Mouse (Mus musculus) liver, embryonic 14.5 days (tissue): ENCODE results near the gene Hmgxb4. TPM values are rescaled to one million over a fixed set of nuclear protein-coding genes. Genes with fewer than 3 reads are reported as not detected.
A peak's percentile ranks its signal among the peaks of the same experiment; 100 is the strongest.

Experiments used
- ATAC-seq: fragments of 200-750 bp; cut with Nextera tagmentation; 2 replicates; pipeline ENCODE4 v1.8.0; 2017; ENCODE audit warnings: moderate number of reproducible peaks, mild to moderate bottlenecking, moderate library complexity; ENCODE audit not compliant: insufficient read depth
- DNase-seq, 3 experiments: peaks; one replicate each; pipeline ENCODE4 v3.0.0-alpha.2; 2012 to 2013; ENCODE audit warnings: low read depth in 3 of 3, low spot score in 3 of 3
- H3K27ac ChIP-seq: fragments of 300-500 bp; sonication (generic); 2 replicates; pipeline ENCODE4 v1.5.1; 2014; ENCODE audit warnings: moderate library complexity, mild to moderate bottlenecking, control low read depth, inconsistent platforms
- H3K27me3 ChIP-seq: fragments of 300-500 bp; sonication (generic); 2 replicates; pipeline ENCODE4 v1.6.1; 2014; ENCODE audit warnings: mild to moderate bottlenecking, low read length, moderate library complexity; ENCODE audit not compliant: control insufficient read depth, insufficient read depth
- H3K36me3 ChIP-seq: fragments of 300-500 bp; sonication (generic); replicated peaks from 2 replicates; pipeline ENCODE4 v1.6.1; 2014; ENCODE audit warnings: low read depth; ENCODE audit not compliant: control insufficient read depth, insufficient read depth
- H3K4me1 ChIP-seq, 2 experiments: fragments of 200-500 bp in 1 of 2; fragments of 300-500 bp in 1 of 2; sonication (generic) in 1 of 2; replicated peaks; 2 replicates each; pipeline ENCODE4 v1.6.1; 2012 to 2014; ENCODE audit warnings: antibody characterized with exemption in 1 of 2, inconsistent platforms in 1 of 2, low read length in 1 of 2; ENCODE audit not compliant: control insufficient read depth in 2 of 2, insufficient read depth in 2 of 2
- H3K4me2 ChIP-seq: fragments of 300-500 bp; sonication (generic); 2 replicates; pipeline ENCODE4 v1.6.1; 2014; ENCODE audit warnings: low read depth, mild to moderate bottlenecking, control low read depth, moderate library complexity
- H3K4me3 ChIP-seq, 2 experiments: fragments of 200-500 bp in 1 of 2; fragments of 300-500 bp in 1 of 2; sonication (generic) in 1 of 2; 2 replicates each; pipeline ENCODE4 v1.5.1; 2012 to 2014; ENCODE audit warnings: low read depth in 2 of 2, low read length in 2 of 2, mild to moderate bottlenecking in 2 of 2, control low read depth in 1 of 2, inconsistent platforms in 1 of 2, moderate library complexity in 1 of 2; ENCODE audit not compliant: insufficient read depth in 1 of 2
- H3K9ac ChIP-seq: fragments of 300-500 bp; sonication (generic); replicated peaks from 2 replicates; pipeline ENCODE4 v1.6.1; 2014; ENCODE audit warnings: mild to moderate bottlenecking, control low read depth, moderate library complexity
- H3K9me3 ChIP-seq: fragments of 300-500 bp; sonication (generic); 2 replicates; pipeline ENCODE4 v1.6.1; 2016; ENCODE audit warnings: low read length, mixed read lengths; ENCODE audit not compliant: control insufficient read depth
- CTCF ChIP-seq: IDR thresholded peaks from 2 replicates; pipeline ENCODE4 v1.5.1; 2016; ENCODE audit warnings: antibody characterized with exemption, low read depth, control low read depth
- EP300 ChIP-seq: IDR thresholded peaks from 2 replicates; pipeline ENCODE4 v1.6.1; 2016; ENCODE audit warnings: antibody characterized with exemption, low read depth
- WGBS: fragments of 180-500 bp; shearing (Covaris S2); extraction: QIAGEN DNeasy Blood & Tissue Kit; methylation state at CpG from one replicate; pipeline ENCODE4 v1.1.7; 2014; ENCODE audit not compliant: insufficient replicate concordance; 5-methylcytosine and 5-hydroxymethylcytosine counted together
- polyA plus RNA-seq, 2 experiments: library from polyadenylated mRNA; depleted of rRNA in 1 of 2; stranded (reverse) in 1 of 2; unstranded in 1 of 2; fragments of >200 nt; fragmentation: Nextera tagmentation in 1 of 2; extraction: Ambion mirVana in 1 of 2; gene quantifications; 2 replicates each; pipeline versions ENCODE4 v1.2.1 to v1.2.3; 2012 to 2014

The Hmgxb4 gene
- polyA plus RNA-seq, 2 experiments, result 10.3 to 13.2 TPM

DNA sequence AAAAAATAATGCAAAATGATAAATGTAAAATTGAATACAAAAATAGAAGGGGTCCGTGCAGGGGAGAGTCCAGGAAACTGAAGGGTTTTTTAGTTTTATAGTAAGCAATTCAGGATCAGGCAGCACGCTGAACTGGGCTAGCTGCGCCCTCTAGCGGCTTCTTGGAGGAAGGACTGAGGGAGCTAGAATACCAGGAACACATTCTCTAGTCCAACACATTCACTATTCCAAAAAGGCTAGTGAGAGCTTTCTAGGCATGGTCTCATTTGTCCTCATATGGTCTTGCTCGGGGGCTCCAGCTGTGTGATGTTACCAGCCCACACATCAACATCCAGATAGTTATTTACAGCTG lies 12.5 kb upstream of the Hmgxb4 start:
- Histone ChIP-seq H3K36me3 (no peaks in the 10 kb centered on the region), H3K9me3 (no peaks in the 10 kb centered on the region), H3K4me3 (no peak overlapping the region), H3K27me3 (no peaks in the 10 kb centered on the region), H3K9ac (no peak overlapping the region), H3K27ac (no peak overlapping the region), H3K4me1 (peaks cover 0 to 4% of the 10 kb centered on the region in 2 experiments; a peak in 2 of 4 replicates), H3K4me2 (no peak overlapping the region)
- no peak for TF ChIP-seq EP300
- peak; percentile 86 for TF ChIP-seq CTCF
- DNase-seq, result peak in 2 of 3 experiments; percentile 19 to 31
- WGBS, result under 1% methylated on average over 5 of the region's 5 CpGs
- ATAC-seq, result no peak

- TF ChIP-seq EP300 (no peak), CTCF (no peak)
- no peak for ATAC-seq
- Histone ChIP-seq H3K4me3 (no peak overlapping the region), H3K4me2 (no peak overlapping the region), H3K9me3 (no peaks in the 10 kb centered on the region), H3K27ac (no peak overlapping the region), H3K27me3 (no peaks in the 10 kb centered on the region), H3K9ac (no peak overlapping the region), H3K36me3 (no peaks in the 10 kb centered on the region), H3K4me1 (peaks cover 0 to 4% of the 10 kb centered on the region in 2 experiments; a peak in 2 of 4 replicates)
- WGBS, result 67% methylated on average over 6 of the region's 6 CpGs
- no peak for DNase-seq
Observed at GRCm38 (mm10) chr8:74981809-74982208, 11.3 kb upstream of the Hmgxb4 start.

DNA sequence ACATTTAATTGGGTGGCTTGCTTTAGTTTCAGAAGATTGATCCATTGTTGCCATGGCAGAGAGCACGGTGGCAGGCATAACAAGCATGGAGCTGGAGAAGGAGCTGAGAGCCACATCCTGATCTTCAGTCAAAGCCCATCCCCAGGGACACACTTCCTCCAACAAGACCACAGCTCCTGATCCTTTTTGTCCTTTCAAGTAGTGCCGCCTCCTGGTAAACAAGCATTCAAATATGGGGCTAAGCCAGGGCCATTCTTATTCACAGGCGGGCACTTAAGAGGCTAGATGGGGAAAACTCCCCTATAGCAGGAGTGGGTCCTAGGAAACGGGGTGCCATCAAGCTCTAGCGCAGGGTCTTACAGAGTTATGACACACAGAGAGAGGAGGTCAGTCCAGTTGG lies 5.7 kb upstream of the Hmgxb4 start:
- WGBS, result 71% methylated on average over 5 of the region's 5 CpGs
- ATAC-seq (no peak), DNase-seq (no peak)
- Histone ChIP-seq H3K9ac (no peak overlapping the region), H3K4me1 (no peaks in the 10 kb centered on the region), H3K27ac (no peak overlapping the region), H3K4me2 (no peak overlapping the region), H3K36me3 (no peaks in the 10 kb centered on the region), H3K9me3 (no peaks in the 10 kb centered on the region), H3K4me3 (no peak overlapping the region), H3K27me3 (no peaks in the 10 kb centered on the region)
- TF ChIP-seq EP300 (no peak), CTCF (no peak)

DNA sequence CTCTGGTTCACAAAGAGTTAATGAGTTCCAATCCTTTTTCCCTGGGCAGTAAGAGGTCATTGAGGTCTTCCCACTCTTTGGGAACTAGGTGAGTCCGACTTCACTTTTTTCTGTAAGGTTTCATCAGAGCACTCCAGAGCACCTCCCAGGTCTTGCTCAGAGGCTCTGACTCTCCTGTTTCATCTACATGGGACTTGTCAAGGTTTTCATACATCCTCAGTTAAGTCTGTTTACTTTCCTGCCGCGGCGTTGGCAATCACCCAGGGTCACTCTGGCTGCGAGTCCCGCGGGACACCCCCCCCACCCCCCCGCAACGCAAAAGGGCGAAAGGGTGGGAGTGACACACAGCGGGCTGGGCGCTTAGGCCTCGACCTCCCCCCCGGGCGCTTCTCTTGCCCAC lies 3.1 kb upstream of the Hmgxb4 start:
- Histone ChIP-seq H3K9ac (no peak overlapping the region), H3K4me2 (no peak overlapping the region), H3K4me1 (peaks cover 7% of the 10 kb centered on the region in 2 experiments), H3K27me3 (no peaks in the 10 kb centered on the region), H3K27ac (no peak overlapping the region), H3K4me3 (no peak overlapping the region), H3K36me3 (no peaks in the 10 kb centered on the region), H3K9me3 (no peaks in the 10 kb centered on the region)
- 32% methylated on average over 15 of the region's 15 CpGs for WGBS
- TF ChIP-seq CTCF, result no peak
- TF ChIP-seq EP300, result no peak
- ATAC-seq (no peak), DNase-seq (no peak)

GRCm38 (mm10) chr8:74993475-74994451 lies 607 bp downstream of the Hmgxb4 start:
- peak overlapping the region; percentile 65 for H3K27ac ChIP-seq
- H3K9ac ChIP-seq, result peak overlapping the region; percentile 97
- peak overlapping the region; percentile 75 to 92 for H3K4me3 ChIP-seq
- no peaks in the 10 kb centered on the region for H3K9me3 ChIP-seq
- DNase-seq (peak; percentile 77 to 78 (median 77)), ATAC-seq (peak; percentile 94)
- no peaks in the 10 kb centered on the region for H3K27me3 ChIP-seq
- peaks cover 3% of the 10 kb centered on the region; the same call in 1 of the 2 replicates for H3K36me3 ChIP-seq
- H3K4me2 ChIP-seq, result peak overlapping the region; percentile 84
- H3K4me1 ChIP-seq, result peaks cover 7% of the 10 kb centered on the region in 2 experiments
- TF ChIP-seq EP300, result no peak
- no peak for TF ChIP-seq CTCF
- WGBS, result under 1% methylated on average over 99 of the region's 111 CpGs
